Mouse (Mus musculus) CD8-positive naive resting alpha-beta T cell, adult 2 months (primary cell): ENCODE data around the gene Med17.

ENCODE experiments used
- DNase-seq, 2 experiments: peaks; one replicate each; pipeline ENCODE4 v3.0.0; 2022; ENCODE audit warnings: low read depth in 2 of 2, low spot score in 2 of 2

Med17 gene

DNA sequence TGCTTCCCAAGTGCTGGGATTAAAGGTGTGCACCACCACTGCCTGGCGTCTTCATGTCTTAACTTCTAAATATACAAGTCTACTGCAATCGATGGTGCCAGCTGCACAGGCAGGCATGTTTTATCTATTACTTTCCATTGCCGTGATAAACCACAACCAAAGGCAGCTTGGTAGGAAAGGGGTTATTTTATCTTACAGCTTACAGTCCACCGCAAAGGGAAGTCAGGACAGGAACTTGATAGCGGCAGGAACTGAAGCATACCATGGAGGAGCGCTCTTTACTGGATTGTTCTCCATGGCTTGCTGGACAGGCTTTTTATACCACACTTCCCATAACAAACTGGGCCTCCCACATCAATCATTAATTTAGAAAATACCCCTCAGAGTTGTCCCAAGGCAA is 9.5 kb upstream of the Med17 start:
- no peak for DNase-seq

DNA sequence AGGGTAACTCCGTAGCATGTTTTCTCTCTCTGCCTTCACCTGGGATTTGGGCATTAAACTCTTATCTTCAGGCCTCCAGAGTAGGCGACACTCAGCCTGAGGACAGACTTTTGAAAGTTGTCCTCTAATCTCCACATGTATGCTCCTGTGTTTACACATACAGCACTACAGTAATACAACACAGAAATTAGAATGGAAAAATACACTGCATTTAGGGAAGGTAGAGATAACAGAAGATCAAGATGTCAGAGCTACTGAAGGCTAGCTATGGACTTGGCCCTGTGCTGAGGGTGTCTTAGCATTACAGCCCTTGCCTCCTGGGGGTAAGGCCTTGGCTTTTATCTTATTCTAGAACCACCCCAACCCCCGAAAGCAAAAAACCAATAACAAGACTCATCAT is 8.7 kb upstream of the Med17 start:
- DNase-seq, result no peak

GRCm38 (mm10) chr9:15287846-15288245 is 8.1 kb upstream of the Med17 start:
- no peak for DNase-seq

- peak in 1 of 2 experiments; percentile 33 for DNase-seq
Measured at GRCm38 (mm10) chr9:15285443-15285842, 5.7 kb upstream of the Med17 start.

- DNase-seq, result no peak
Measured at GRCm38 (mm10) chr9:15280491-15280879, 754 bp upstream of the Med17 start.

DNA sequence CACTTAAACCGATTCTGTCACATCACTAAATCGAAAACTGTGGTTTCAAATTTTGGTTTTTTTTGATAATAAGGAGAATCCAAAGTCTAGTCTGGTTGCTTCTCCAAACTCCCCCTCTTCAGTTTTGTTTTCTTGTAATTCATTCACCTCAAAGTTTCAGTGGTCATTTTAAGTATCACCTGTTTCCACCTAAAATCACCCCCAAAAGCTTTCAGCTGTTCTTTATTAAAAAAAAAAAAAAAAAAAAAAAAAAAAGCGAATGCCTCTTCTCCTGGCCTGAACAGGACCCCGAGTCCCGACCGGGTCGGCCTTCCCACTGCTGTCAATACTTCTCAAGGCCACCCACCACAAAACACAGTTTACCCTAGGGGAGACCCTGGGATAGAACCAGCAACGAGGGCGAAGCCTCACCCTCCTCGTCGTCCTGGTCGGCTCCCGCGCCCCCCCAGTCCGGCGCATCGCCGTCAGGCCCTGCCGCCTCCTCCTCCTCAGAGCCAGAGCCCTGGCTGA is 537 bp downstream of the Med17 start:
- no peak for DNase-seq

GRCm38 (mm10) chr9:15278343-15278742 is 1.4 kb downstream of the Med17 start:
- DNase-seq, result no peak

DNA sequence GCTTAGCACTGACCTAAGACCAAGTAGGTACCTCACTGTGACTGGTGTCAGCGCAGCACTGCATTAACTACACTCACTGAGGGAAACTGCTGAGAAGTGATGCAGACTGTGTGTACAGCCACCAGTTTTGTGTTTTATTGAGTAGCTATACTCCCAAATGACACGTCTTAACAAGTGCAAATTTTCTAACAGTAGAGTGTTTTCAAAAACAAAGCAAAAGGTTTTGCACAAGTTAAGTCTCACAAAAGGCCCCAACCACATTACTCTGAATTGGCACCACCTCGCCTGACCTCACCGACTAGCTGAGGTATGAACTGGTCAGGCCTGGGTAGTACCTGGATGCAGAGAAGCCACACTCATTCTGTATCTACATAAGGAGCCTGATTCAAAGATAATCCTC is 2.9 kb downstream of the Med17 start:
- DNase-seq, result no peak

GRCm38 (mm10) chr9:15273981-15274380 is 5.8 kb downstream of the Med17 start:
- no peak for DNase-seq

GRCm38 (mm10) chr9:15263487-15263886 is 16.2 kb downstream of the Med17 start:
- DNase-seq, result no peak

- DNase-seq, result no peak
Measured at GRCm38 (mm10) chr9:15261980-15262379, 17.8 kb downstream of the Med17 start.

GRCm38 (mm10) chr9:15256214-15256613 is 23.5 kb downstream of the Med17 start:
- no peak for DNase-seq

GRCm38 (mm10) chr9:15254501-15254900 is 25.2 kb downstream of the Med17 start:
- no peak for DNase-seq

DNA sequence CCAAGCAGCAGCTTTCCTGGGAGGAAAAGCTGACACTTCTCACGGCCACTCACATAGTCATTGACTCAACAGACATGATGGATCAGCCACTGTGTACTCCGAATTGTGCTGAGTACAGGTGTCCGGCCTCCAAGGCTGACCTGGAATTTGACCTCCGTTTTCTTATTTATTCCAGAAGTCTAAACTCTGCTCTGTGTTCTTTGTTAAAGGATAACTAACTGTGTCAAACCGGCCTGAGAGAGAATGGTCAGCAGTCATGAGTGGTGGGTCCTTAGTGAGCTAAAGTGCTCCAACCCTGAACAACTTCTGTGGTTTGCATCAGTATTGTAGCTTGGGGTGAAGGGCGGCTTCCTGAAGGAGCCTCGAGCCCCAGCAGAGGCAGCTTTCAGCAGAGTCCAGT is 27.5 kb downstream of the Med17 start:
- no peak for DNase-seq

- DNase-seq, result no peak
Measured at GRCm38 (mm10) chr9:15250376-15250775, 29.4 kb downstream of the Med17 start.

- no peak for DNase-seq
Measured at GRCm38 (mm10) chr9:15245319-15246075, 34.2 kb downstream of the Med17 start.

- DNase-seq, result no peak
Measured at GRCm38 (mm10) chr9:15242130-15242529, 37.6 kb downstream of the Med17 start.

- peak in 1 of 2 experiments; percentile 6 for DNase-seq
Measured at GRCm38 (mm10) chr9:15241596-15241939, 38.2 kb downstream of the Med17 start.

GRCm38 (mm10) chr9:15240863-15241595 is 38.7 kb downstream of the Med17 start:
- no peak for DNase-seq

DNA sequence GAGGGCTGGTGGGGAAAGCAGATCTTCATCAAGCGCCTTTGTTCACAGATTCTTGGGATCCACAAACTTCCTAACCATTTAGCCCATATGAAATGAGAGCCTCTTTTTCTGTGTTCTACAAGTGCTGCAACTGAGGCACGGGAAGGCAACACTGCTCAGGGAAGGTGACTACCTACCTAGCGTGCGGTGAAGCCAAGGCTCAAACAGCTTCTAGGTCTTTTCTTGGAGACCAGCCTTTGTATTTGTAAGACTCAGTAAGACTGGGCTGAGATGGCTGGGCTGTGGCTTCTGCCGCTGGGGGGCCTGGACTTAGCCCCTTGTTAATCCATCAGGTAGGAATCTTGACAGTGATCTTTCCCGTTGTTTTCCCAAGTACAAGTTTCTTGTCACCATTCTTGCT is 39.7 kb downstream of the Med17 start:
- DNase-seq, result no peak

DNA sequence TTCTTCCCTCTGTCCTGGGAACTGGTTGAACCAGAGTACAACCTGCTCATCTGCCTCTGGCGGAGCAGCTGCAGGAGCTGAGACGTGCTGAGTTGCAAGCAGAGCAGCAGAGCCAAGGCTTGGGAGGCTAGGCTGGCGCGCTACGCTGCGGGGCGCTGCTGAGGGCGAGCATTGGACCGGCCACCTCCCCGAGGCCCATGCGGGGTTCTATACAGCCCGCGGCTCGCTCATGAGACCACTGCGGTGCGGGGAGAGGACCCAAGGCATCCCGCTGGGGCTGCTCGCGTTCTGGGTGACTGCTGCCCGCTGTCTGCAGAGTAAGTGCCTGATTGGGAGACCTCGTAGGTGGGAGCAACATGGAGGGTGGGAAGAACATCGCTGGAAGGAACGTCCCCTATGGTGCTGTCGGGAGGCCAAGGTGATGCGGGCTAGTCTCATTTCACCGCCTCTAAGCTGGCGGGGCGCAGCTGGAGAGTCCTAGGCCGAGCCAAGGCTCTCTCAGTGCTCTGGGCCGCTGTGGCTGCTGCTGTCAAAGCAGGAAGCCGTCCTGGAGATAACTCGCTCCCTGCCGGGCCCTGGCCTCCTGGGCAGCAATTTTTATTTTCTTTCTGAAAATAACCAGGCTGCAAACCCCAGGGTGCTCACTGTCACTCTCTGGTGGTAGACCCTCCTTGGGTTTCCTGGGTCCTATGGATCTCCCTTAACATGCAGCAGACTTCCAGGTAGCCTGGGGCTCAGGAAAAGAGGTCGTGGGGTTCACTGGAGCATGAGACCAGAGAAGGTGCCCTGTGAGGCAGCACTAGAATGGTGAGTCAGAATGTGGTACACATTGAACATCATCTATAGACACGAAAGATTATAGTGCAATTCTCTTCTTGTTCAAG is 40.4 kb downstream of the Med17 start, which contains the start of gene Vstm5:
Gene Vstm5, plus strand, starts transcription at position 4 of the 884 bp plus-strand sequence.
- DNase-seq, result no peak
